Mouse (Mus musculus): ENCODE measurements around the gene BC048671. TPM values are rescaled to one million over a fixed set of nuclear protein-coding genes. Genes with fewer than 3 reads are reported as not detected.

Gene BC048671
- polyA plus RNA-seq (2017; shearing (Covaris generic)) = not detected

DNA sequence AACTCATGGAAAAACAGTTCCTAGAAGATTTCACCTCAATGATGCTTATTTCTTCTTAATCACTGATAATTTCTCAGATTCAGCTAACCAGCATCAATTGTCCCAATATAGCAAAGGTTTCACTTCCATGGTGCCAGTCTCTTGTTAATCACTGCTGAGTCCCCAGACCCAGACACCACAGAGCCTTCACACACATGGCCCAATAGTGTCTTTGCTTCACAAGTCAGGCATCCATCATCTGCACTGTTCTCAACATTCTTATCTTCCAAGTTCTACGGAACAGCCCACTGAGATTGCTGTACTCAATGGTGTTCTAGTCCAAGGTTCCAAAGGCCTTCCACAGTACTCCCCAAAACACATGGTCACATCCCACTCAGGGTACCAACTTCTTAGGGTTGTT is at the start of gene BC048671:
BC048671 (plus strand) TSS at position 301 of the 400 bp plus-strand sequence.

DNA sequence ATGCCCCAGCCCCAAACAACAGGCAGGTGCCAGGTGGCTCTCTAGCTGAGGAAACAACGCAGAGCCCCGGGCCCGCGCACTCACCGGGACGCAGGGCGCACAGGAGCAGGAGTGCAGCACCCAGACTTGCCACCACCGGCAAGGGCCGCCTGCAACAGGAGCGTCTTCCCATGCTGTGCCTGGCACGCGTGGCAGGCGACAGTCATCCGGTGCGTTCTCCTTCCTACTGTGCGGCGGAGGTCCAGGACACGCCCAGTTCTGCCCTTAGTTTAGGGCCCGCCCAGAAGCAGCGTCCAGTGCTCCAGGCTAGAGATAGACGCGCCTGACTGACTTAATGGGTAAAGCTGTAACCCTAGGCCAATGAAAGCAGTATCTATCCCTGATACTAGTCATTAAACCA is 24.0 kb downstream of the BC048671 start, which contains the start of gene Chst13:
Chst13 (minus strand) TSS at position 195 of the 400 bp plus-strand sequence.

DNA sequence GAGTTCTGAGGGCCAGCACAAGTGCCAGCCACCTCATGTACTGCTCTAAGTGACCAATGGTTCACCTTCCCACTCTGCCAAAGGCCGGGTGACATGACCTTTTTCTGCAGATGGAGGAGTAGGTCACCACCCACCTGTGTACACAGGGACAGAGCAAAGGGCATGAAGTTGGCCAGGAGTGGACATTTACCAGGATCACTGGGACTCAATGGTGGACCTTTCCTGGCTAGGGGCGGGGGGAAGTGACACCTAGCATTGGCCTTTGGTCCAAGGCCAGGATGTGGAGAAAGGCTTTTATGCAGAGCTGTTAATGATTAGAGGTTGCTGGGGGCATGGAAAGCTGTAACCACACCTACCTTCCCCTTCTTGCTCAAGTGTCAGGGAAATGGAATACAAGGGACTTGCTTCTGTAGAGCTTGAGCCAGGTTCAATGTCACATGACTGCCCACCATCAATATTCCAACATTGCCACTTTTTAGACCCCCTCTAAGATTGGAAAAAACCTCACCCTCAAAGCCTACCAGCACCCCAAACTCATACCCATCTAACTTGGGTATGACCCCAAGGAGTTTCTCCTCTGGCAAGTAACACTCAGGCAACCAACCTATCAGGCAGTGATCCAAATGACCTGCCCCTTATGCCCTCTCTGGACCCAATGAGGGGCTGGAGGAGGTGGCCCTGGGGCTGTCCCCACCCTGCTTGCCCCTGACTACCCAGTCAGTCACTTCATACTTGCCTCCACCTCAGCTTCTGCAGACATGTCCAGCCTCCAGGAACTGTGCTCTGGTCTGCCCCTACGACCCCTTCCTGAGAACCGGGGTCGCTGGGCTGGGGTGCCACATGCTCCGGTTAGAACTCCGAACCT is 31.8 kb downstream of the BC048671 start, which contains the start of gene Uroc1:
Uroc1 (plus strand) TSS at position 724 of the 865 bp plus-strand sequence.

Other genes starting within 250 kb of the BC048671 start
- gene Vmn1r49, start 222.7 kb upstream of the BC048671 start, polyA plus RNA-seq (2017; shearing (Covaris generic)) = 0.06 TPM
- not detected for gene Vmn1r50, start 199.8 kb upstream of the BC048671 start, polyA plus RNA-seq (2017; shearing (Covaris generic))
- gene Vmn1r51, start 178.6 kb upstream of the BC048671 start, polyA plus RNA-seq (2017; shearing (Covaris generic)) = not detected
- not detected for gene Vmn1r52, start 126.4 kb upstream of the BC048671 start, polyA plus RNA-seq (2017; shearing (Covaris generic))
- not detected for gene V1ra8, start 98.4 kb upstream of the BC048671 start, polyA plus RNA-seq (2017; shearing (Covaris generic))
- gene Vmn1r53, start 76.8 kb upstream of the BC048671 start, polyA plus RNA-seq (2017; shearing (Covaris generic)) = not detected
- gene Vmn1r54, start 54.9 kb upstream of the BC048671 start, polyA plus RNA-seq (2017; shearing (Covaris generic)) = not detected
- gene Chst13, start 24.0 kb downstream of the BC048671 start, polyA plus RNA-seq (2017; shearing (Covaris generic)) = not detected
- not detected for gene Uroc1, start 32.1 kb downstream of the BC048671 start, polyA plus RNA-seq (2017; shearing (Covaris generic))
- gene Zxdc, start 68.3 kb downstream of the BC048671 start, polyA plus RNA-seq (2017; shearing (Covaris generic)) = 34.8 TPM
- gene Cfap100, start 127.6 kb downstream of the BC048671 start, polyA plus RNA-seq (2017; shearing (Covaris generic)) = 0.16 TPM
- gene Klf15, start 161.4 kb downstream of the BC048671 start, polyA plus RNA-seq (2017; shearing (Covaris generic)) = not detected
- gene Aldh1l1, start 185.2 kb downstream of the BC048671 start, polyA plus RNA-seq (2017; shearing (Covaris generic)) = 0.47 TPM

Data from CD4-positive, CD25-positive, alpha-beta regulatory T cell (primary cell).